Mouse (Mus musculus) neural tube, embryonic 15.5 days (tissue): ENCODE results near the gene Shcbp1l. TPM values are rescaled to one million over a fixed set of nuclear protein-coding genes. Genes with fewer than 3 reads are reported as not detected.
"Not testable (repeated sequence)": the region's sequence is repeated elsewhere in the genome, so short reads cannot be mapped to it uniquely, and the experiment has no call there.

Experiments used
- ATAC-seq: fragments of 200-750 bp; cut with Nextera tagmentation; 2 replicates; pipeline ENCODE4 v1.8.0; 2017; ENCODE audit warnings: mild to moderate bottlenecking, moderate TSS enrichment, moderate library complexity; ENCODE audit not compliant: low FRiP score
- H3K27ac ChIP-seq: fragments of 300-500 bp; sonication (generic); replicated peaks from 2 replicates; pipeline ENCODE4 v1.5.1; 2015; ENCODE audit warnings: mild to moderate bottlenecking, inconsistent platforms
- H3K27me3 ChIP-seq: fragments of 300-500 bp; sonication (generic); replicated peaks from 2 replicates; pipeline ENCODE4 v1.6.1; 2015; ENCODE audit warnings: inconsistent platforms
- H3K36me3 ChIP-seq: fragments of 300-500 bp; sonication (generic); 2 replicates; pipeline ENCODE4 v1.6.1; 2015; ENCODE audit warnings: inconsistent platforms
- H3K4me1 ChIP-seq: fragments of 300-500 bp; sonication (generic); 2 replicates; pipeline ENCODE4 v1.6.1; 2015; ENCODE audit warnings: inconsistent platforms
- H3K4me2 ChIP-seq: fragments of 300-500 bp; sonication (generic); 2 replicates; pipeline ENCODE4 v1.6.1; 2015; ENCODE audit warnings: inconsistent platforms, mild to moderate bottlenecking, moderate library complexity
- H3K4me3 ChIP-seq: fragments of 300-500 bp; sonication (generic); replicated peaks from 2 replicates; pipeline ENCODE4 v1.5.1; 2015; ENCODE audit warnings: mild to moderate bottlenecking, inconsistent platforms
- H3K9ac ChIP-seq: fragments of 300-500 bp; sonication (generic); replicated peaks from 2 replicates; pipeline ENCODE4 v1.6.1; 2015; ENCODE audit warnings: mild to moderate bottlenecking, inconsistent platforms
- H3K9me3 ChIP-seq: fragments of 300-500 bp; sonication (generic); replicated peaks from 2 replicates; pipeline ENCODE4 v1.6.1; 2016; ENCODE audit warnings: inconsistent platforms
- WGBS: fragments of 180-500 bp; shearing (Covaris S2); methylation state at CpG from one replicate; pipeline ENCODE4 v1.1.7; 2015; ENCODE audit warnings: mixed read lengths; 5-methylcytosine and 5-hydroxymethylcytosine counted together
- polyA plus RNA-seq: library from polyadenylated mRNA; unstranded; fragments of >200 nt; fragmentation: Nextera tagmentation; extraction: Ambion mirVana; gene quantifications from 2 replicates; pipeline ENCODE4 v1.2.1, GENCODE M21; 2015

The Shcbp1l gene
- polyA plus RNA-seq, 1 experiment from 2014 or later = 0.75 TPM

DNA sequence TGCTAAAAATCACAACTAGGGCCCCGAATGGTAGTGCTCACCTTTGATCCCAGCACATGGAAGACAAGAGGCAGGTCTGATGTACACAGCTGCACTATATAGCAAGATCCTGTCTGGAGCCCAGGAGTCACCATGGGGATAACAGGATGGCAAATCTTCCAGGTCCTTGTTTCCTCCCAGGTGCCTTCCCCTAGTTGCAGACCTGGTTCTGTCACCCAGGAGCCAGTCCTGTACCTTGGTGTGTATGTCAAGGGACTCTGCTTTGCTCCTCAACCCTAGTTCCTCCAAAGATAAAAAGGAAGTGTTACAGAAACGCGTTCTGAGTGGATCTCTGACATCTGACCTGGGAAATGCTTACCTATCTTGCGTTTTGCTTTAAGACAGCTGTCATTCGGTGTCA, 16.7 kb upstream of the Shcbp1l start:
- H3K27me3 ChIP-seq, H3K4me1 ChIP-seq, H3K9ac ChIP-seq, H3K4me2 ChIP-seq, ATAC-seq, H3K27ac ChIP-seq, H3K4me3 ChIP-seq, H3K9me3 ChIP-seq, H3K36me3 ChIP-seq: not testable (repeated sequence)
- WGBS = 94% methylated on average over 5 of the region's 5 CpGs

DNA sequence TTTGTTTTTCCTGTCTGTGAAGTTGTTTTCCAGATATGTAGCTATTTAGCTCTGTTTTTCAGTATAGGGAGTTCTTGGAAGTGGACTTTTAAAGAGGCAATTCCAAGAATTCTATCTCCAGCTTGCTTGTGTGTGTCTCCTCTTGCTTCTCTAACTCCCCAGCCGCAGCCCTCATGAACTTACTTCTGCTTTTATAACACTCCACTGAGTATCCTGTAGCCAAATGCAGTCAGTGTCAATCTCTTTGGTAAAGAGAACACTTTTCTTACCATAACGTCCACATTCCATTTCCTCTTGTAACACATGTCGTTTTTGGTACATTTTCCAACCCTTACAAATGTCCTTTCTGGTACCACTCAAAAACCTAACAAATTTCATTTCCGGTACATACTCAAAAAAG, 14.0 kb upstream of the Shcbp1l start:
- not testable (repeated sequence) for H3K36me3 ChIP-seq, H3K9ac ChIP-seq, H3K27ac ChIP-seq, ATAC-seq, H3K4me2 ChIP-seq, H3K4me1 ChIP-seq, H3K9me3 ChIP-seq, H3K4me3 ChIP-seq, H3K27me3 ChIP-seq
- WGBS = 90% methylated on average over 1 of the region's 4 CpGs

DNA sequence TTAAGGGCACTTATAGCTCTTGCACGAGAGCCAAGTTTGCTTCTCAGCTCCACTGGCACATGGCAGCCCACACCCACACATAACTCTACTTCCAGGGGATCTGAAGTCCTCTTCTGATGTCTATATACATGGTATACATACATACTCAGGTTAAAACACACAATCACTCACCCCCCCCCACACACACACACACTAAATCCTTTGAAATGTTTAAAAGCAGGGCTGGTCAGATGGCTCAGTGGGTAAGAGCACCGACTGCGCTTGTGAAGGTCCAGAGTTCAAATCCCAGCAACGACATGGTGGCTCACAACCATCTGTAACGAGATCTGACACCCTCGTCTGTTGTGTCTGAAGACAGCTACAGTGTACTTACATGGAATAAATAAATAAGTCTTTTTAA, 13.2 kb upstream of the Shcbp1l start:
- no peak overlapping the region for H3K4me3 ChIP-seq
- 91% methylated on average over 6 of the region's 6 CpGs for WGBS
- H3K9me3 ChIP-seq = no peaks in the 10 kb centered on the region
- H3K27me3 ChIP-seq = no peaks in the 10 kb centered on the region
- H3K4me2 ChIP-seq = no peak overlapping the region
- H3K36me3 ChIP-seq = no peaks in the 10 kb centered on the region
- no peak overlapping the region for H3K9ac ChIP-seq
- no peaks in the 10 kb centered on the region for H3K4me1 ChIP-seq
- no peak for ATAC-seq
- no peak overlapping the region for H3K27ac ChIP-seq

DNA sequence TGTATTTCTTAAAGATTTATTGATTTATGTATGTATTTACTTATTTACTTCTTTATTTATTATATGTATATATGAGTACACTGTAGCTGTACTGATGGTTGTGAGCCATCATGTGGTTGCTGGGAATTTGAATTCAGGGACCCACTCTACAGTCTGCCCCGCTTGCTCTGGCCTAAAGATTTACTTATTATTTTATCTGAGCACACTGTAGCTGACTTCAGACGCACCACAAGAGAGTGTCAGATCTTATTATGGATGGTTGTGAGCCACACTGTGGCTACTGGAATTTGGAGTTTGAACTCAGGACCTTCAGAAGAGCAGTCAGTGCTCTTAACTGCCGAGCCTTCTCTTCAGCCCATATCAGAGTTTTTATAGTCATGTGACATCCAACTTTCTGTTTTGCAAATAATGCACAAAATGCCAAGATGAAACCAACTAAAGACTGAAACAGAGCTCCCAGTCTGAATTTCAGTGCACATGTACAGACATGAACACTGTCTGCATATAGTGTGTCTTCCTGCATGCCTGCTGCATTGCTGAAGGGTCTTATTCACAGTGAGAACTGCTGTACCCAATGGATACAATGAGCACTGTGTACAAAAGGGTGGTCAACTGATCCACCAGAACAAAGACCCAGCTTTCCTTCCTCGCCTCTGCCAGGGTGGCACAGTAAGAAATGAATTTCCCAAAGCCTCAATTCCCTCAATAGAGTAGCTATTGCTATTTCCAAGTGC, 12.1 kb upstream of the Shcbp1l start:
- H3K4me3 ChIP-seq, H3K4me1 ChIP-seq, H3K9me3 ChIP-seq, H3K27me3 ChIP-seq, H3K9ac ChIP-seq, H3K4me2 ChIP-seq, H3K36me3 ChIP-seq, H3K27ac ChIP-seq, ATAC-seq: not testable (repeated sequence)
- 74% methylated on average over 3 of the region's 4 CpGs for WGBS

- H3K36me3 ChIP-seq, H3K9ac ChIP-seq, ATAC-seq, H3K27ac ChIP-seq, H3K4me3 ChIP-seq, H3K27me3 ChIP-seq, H3K4me1 ChIP-seq, H3K9me3 ChIP-seq, H3K4me2 ChIP-seq: not testable (repeated sequence)
- 60% methylated on average over 13 of the region's 13 CpGs for WGBS
These were observed 11.5 kb upstream of the Shcbp1l start for GRCm38 (mm10) chr1:153413397-153414020.

DNA sequence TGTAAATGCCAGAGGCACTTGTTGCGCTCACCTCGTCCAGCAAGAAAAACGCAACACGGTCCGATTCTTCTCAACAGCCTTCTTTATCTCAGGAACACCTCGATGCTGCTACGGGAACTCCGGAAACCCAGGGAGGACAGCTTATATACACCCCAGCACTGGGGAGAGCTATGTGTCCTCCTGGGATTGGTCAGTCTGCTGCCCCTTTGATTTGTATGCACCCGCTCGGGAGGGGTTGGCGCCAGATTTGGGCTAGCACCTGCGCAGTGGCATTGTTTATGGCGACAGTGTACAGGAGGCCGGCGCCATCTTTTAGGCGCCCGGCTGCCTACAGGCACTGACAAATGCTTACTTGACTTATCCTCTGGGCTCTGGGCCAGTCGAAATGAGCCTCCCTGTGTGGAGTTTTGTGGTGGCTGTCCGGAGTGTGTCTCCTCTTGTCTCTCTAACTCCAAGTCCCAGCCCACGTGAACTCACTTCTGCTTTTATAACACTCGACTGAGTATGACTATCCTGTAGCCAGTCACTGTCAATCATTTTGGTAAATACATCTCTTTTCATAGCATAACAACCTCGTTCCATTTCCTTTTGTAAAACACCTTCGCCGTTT, 10.7 kb upstream of the Shcbp1l start:
- H3K9ac ChIP-seq, H3K4me3 ChIP-seq, H3K27ac ChIP-seq, ATAC-seq, H3K4me1 ChIP-seq, H3K36me3 ChIP-seq, H3K4me2 ChIP-seq, H3K9me3 ChIP-seq, H3K27me3 ChIP-seq: not testable (repeated sequence)
- WGBS = 86% methylated on average over 24 of the region's 24 CpGs

DNA sequence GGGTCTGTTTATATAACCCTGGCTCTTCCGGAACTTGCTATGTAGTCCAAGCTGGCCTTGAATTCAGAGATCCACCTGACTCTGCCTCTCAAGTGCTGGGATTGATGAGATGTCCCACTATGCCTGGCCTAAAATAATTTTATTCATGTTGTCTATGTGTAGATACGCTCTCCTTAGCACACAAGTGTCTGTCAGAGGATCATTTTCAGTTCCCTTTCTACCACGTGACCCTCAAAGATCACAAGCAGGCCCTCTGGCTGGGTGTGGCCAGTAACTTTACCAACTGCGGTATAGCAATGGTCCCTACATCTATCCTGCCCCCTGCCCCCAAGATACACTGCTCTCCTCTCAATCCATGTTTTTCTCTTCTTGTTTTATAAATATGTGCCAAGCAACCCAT, 10.0 kb upstream of the Shcbp1l start:
- ATAC-seq = no peak
- no peaks in the 10 kb centered on the region for H3K4me1 ChIP-seq
- no peak overlapping the region for H3K4me3 ChIP-seq
- H3K4me2 ChIP-seq = no peak overlapping the region
- no peaks in the 10 kb centered on the region for H3K27me3 ChIP-seq
- no peak overlapping the region for H3K9ac ChIP-seq
- no peaks in the 10 kb centered on the region for H3K9me3 ChIP-seq
- H3K36me3 ChIP-seq = no peaks in the 10 kb centered on the region
- 91% methylated on average over 4 of the region's 4 CpGs for WGBS
- no peak overlapping the region for H3K27ac ChIP-seq

GRCm38 (mm10) chr1:153415742-153416141, 9.2 kb upstream of the Shcbp1l start:
- WGBS = 84% methylated on average over 2 of the region's 5 CpGs
- ATAC-seq, H3K9me3 ChIP-seq, H3K4me3 ChIP-seq, H3K27me3 ChIP-seq, H3K9ac ChIP-seq, H3K27ac ChIP-seq, H3K36me3 ChIP-seq, H3K4me2 ChIP-seq, H3K4me1 ChIP-seq: not testable (repeated sequence)

GRCm38 (mm10) chr1:153416271-153416832, 8.6 kb upstream of the Shcbp1l start:
- not testable (repeated sequence) for H3K9me3 ChIP-seq, ATAC-seq, H3K9ac ChIP-seq, H3K27ac ChIP-seq, H3K4me3 ChIP-seq, H3K4me1 ChIP-seq, H3K4me2 ChIP-seq, H3K27me3 ChIP-seq, H3K36me3 ChIP-seq
- 86% methylated on average over 3 of the region's 3 CpGs for WGBS

DNA sequence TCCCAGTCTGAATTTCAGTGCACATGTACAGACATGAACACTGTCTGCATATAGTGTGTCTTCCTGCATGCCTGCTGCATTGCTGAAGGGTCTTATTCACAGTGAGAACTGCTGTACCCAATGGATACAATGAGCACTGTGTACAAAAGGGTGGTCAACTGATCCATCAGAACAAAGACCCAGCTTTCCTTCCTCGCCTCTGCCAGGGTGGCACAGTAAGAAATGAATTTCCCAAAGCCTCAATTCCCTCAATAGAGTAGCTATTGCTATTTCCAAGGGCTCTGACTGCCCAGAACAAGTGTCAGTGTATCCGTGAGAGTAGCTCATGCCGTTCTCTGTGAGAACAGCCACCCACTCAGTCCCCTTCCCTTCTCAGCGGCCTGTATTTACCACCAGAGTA, 7.2 kb upstream of the Shcbp1l start:
- H3K4me2 ChIP-seq, H3K27ac ChIP-seq, H3K36me3 ChIP-seq, ATAC-seq, H3K4me3 ChIP-seq, H3K9ac ChIP-seq, H3K4me1 ChIP-seq, H3K9me3 ChIP-seq, H3K27me3 ChIP-seq: not testable (repeated sequence)
- 65% methylated on average over 4 of the region's 4 CpGs for whole genome bisulfite sequencing

DNA sequence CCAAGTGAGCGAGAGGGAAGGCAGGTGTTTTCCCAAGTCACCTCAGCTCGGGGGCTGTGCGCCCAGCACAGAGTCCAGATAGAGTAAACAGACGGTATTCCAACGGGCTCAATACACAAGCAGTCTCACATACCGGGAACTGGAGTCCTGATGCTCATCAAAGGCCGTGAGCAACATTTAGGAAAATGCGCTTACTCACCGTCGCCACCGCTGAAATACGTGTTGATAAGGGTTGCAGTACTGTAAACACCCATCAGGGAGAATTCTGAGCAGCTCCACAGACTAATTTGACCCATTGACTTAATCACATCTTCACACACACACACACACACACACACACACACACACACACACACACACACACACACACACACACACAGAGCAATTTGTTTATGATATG, 691 bp upstream of the Shcbp1l start:
- H3K4me1 ChIP-seq = peaks cover 17% of the 10 kb centered on the region
- WGBS = 33% methylated on average over 12 of the region's 12 CpGs
- peak overlapping the region; percentile 60 for H3K4me3 ChIP-seq
- ATAC-seq = peak; percentile 67
- H3K36me3 ChIP-seq = no peaks in the 10 kb centered on the region
- H3K27me3 ChIP-seq = no peaks in the 10 kb centered on the region
- H3K9ac ChIP-seq = 0 out of 2 replicates have a peak overlapping the region, but pooled peaks have one; percentile 56
- no peaks in the 10 kb centered on the region for H3K9me3 ChIP-seq
- no peak overlapping the region for H3K27ac ChIP-seq
- H3K4me2 ChIP-seq = peak overlapping the region; percentile 96

GRCm38 (mm10) chr1:153431158-153431557, 6.2 kb downstream of the Shcbp1l start:
- WGBS = 73% methylated on average over 7 of the region's 7 CpGs
- no peak for ATAC-seq
- no peak overlapping the region for H3K4me3 ChIP-seq

More at GRCm38 (mm10) chr1:153431158-153431557, 6.2 kb downstream of the Shcbp1l start:
- H3K9ac ChIP-seq = no peak overlapping the region
- H3K27ac ChIP-seq = no peak overlapping the region
- no peak overlapping the region for H3K4me2 ChIP-seq
- H3K27me3 ChIP-seq = no peaks in the 10 kb centered on the region
- H3K9me3 ChIP-seq = no peaks in the 10 kb centered on the region
- no peaks in the 10 kb centered on the region for H3K36me3 ChIP-seq
- H3K4me1 ChIP-seq = no peaks in the 10 kb centered on the region
